In the genomic region with DNA sequence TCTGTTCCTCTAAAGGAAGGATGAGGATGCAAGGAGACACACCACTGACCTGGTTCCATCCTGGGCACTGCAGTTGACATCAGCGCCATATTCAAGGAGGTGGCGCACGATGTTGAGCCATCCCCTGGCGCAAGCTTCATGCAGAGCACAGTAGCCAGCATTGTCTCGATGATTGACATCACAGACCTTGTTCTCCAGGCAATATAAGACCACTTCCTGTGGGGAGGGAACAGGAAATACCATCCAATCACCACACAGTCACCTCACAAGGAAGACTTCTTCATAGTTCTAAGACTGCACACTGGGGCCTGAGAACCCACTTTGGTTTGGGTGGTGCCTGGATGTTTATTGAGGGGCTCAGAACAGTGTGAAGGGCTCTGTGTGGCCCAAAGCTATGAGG, we compare ENCODE assay signal across 13 mouse cellular contexts.
"Had no signal": no experiment of that assay in that cellular context is flagged by ENCODE, and none has a peak within 500 bp of the region (broad histone marks: within the 10 kb centered on the region; RNA-seq: fewer than 3 reads in every experiment).

No protein-coding gene starts in this region.

- ATAC-seq: intestine, postnatal 0 days; liver, embryonic 12.5 days; midbrain, embryonic 13.5 days had no signal

- DNase-seq: kidney, adult 2 months; kidney, postnatal 25 days; left cerebral cortex, postnatal 4 days; liver; lung, adult 18-20 months; lung, postnatal 14 days; lung, postnatal 4 days; right cerebral cortex, postnatal 25 days; spleen, adult 18-20 months; thymus, postnatal 4 days had no signal
